Mouse (Mus musculus) cerebellum, adult 11 months (tissue): ENCODE data around the gene Irf2.

Experiments used
- DNase-seq: peaks from one replicate; pipeline ENCODE4 v3.0.0; 2022

Irf2 gene

DNA sequence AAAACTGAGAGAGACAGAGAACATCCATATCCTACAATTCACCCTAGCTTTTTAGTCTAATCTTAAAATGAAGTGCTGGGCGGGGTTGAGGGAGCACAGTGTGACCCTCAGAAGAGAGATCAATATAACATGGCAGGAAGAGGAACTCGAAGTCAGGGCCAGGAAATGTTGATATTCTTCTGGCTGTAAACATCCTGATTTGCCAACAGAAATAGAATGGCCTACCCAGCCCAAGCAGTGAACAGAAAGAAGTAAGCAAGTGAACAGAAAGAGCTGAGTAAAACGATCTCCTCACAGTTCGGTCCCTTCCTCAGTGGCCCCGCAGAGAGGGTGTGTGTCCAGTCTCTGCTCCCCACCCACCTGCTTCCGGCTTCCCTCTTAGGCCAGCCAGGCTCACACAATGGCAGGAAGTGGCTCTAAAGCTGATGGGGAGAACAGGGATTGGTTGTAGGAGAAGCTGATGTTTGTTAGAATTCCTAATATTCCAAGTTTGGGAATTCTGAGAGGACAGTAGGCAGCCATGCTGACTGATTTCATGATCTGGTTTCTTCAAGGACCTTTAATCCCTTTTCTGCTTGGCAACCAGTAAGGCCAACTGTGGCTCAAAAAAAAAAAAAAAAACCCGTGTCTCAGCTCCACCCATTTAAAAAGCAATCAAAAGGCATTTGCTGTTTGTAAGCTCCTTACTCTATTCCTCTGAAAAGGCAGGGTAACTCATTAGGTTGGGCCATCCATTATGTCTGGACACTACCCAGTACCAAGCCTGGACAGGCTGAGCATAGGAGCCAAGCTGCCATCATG lies 105.6 kb downstream of the Irf2 start:
- no peak for DNase-seq

DNA sequence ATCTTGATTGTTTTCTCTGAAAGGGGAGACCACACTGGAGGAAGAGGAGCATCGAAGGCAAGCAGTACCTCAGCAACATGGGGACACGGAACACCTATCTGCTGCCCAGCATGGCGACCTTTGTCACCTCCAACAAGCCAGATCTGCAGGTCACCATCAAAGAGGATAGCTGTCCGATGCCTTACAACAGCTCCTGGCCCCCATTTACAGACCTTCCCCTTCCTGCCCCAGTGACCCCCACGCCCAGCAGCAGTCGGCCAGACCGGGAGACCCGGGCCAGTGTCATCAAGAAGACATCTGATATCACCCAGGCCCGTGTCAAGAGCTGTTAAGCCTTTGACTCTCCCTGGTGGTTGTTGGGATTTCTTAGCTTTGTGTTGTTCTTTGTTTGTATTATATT lies 106.4 kb downstream of the Irf2 start:
- DNase-seq: no peak

- DNase-seq: no peak
Measured at GRCm38 (mm10) chr8:46846893-46847292, 107.4 kb downstream of the Irf2 start.

GRCm38 (mm10) chr8:46848011-46848641 lies 108.6 kb downstream of the Irf2 start:
- DNase-seq: no peak

DNA sequence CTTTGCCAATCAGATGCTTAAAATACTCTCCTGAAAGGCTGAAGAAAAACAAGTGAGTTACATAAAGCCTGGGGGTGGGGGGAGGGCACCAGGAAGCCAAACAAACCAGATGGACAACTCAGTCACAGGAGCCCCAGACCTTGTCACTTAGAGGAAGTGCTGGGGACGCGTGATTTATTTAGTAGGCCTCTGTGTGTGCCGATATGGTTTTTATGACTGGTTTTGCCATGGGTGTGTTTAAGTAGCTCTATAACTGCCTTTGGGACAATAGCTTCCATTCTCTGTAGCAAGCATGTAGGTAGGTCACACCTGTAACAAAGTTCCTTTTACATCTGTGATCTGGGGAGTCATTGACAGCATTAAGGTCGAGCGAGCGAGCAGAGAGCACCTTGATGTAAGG lies 109.4 kb downstream of the Irf2 start:
- no peak for DNase-seq

GRCm38 (mm10) chr8:46849458-46849857 lies 109.9 kb downstream of the Irf2 start:
- no peak for DNase-seq

DNA sequence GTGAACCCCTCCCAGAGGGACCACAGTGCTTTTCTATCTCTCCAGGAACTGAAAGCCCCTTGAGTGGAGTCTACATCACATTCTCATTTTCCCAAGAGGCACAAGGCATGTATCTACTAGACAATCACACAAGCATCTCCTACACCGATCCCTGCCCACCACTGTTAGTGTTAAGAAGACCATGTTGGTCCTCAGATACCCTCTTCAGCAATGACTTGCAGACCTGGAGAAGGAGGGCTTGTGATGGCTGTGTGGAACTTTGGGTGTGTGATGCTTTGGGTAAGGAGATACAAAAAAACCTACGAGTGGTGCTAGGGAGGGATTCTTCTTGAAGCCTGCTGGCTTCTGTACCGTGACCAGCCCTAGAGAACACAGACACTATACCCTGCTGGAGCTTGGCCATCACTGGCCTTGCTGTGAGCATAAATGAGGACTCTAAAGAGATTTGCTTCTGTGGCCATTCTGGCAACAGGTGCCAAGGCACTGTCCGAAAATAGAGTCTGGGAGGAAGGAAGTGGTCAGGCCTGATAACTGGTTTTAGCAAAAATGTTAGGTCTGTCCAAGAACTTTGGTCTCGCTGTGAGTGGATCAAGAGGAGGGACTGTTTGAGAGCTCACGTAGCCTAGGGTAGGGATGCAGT lies 110.8 kb downstream of the Irf2 start:
- DNase-seq: no peak

- DNase-seq: no peak
Measured at GRCm38 (mm10) chr8:46851560-46851959, 112.0 kb downstream of the Irf2 start.

GRCm38 (mm10) chr8:46852377-46852776 lies 112.8 kb downstream of the Irf2 start:
- DNase-seq: no peak

DNA sequence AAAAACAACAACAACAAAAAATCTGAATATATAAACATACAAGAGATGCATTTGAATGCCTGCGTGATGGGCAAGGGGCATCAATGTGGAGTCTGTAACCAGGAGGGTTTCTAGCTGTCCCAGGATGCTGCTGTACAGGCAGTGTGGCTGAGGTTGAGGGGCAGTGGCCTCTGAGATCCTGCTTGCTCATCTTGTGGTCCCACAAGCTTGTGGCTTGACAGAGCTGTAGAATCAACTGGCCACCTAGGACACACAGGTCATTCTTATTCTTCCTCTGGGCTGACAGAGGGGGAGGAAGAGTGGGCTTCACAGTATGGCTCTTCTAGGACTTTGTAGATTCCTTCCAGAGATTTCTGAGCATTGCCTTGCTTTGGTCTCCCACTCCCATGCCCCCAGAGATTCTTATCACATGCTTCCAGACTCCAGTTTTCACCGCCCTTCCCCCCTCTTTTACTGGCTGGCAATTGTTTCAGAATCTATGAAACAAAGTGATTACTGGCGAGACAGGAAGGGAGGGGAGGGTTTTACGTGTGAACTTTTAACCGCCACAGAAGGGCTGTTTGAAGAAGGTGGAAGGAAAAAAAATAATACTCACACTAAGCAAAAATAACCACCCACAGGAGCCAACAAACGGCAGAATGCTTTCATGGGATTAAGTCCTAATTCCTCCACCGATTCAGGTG lies 119.8 kb downstream of the Irf2 start:
- DNase-seq: no peak

GRCm38 (mm10) chr8:46859847-46860167 lies 120.3 kb downstream of the Irf2 start:
- no peak for DNase-seq

- no peak for DNase-seq
Measured at GRCm38 (mm10) chr8:46862508-46862907, 123.0 kb downstream of the Irf2 start.

DNA sequence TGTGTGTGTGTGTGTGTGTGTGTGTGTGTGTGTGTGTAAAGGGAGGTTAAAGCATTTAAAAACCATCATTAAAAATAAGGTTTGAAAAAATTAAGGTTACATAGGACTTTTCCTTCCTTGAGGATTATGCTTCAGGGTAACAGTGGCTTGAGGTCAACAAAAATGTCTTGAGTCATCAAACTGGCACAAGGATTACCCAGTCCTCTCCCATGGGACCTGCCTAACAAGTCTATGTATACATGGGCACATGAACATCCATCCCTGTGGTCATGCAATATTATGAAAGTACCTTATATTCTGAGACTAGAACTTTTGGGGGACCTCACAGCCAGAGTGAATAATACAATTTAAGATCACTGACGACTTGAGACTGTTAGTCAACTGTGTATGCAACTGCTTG lies 125.9 kb downstream of the Irf2 start:
- no peak for DNase-seq

GRCm38 (mm10) chr8:46867440-46867839 lies 127.9 kb downstream of the Irf2 start:
- no peak for DNase-seq

DNA sequence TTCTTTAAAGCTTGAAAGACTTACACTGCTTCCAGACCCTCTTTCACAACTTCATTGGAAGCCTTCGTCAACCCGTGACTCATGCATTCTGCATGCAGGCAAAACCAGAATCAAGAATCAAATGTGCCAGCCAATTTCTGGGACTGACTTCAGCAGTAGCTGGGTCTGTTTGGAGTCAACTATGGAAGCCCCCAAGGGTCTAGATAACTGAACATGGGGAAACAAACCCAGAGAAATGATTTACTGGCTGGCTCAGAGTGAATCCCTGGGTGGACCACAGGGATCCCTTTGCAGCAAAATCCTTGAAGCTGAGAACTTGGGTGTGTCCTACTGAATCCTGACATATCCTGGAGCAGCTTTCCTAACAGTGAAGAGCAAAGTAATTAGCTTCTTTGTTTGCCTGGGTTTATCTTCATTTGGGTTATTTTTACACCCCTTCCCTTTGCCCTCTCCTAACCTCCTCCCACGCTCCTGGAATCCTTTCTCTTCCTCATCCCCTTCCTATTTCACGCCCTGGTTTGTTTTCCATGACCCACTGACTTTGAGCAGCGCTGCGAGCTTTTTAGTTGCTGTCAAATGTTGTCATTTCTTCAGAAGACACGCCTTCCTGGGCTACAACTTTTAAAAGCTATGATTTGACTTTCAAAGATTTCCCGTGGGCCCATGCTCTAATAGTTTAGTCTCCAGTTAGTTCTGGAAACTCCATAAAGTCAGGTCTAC lies 129.0 kb downstream of the Irf2 start:
- DNase-seq: no peak

- DNase-seq: no peak
Measured at GRCm38 (mm10) chr8:46869521-46869925, 130.0 kb downstream of the Irf2 start.

GRCm38 (mm10) chr8:46871086-46871485 lies 131.6 kb downstream of the Irf2 start:
- DNase-seq: no peak

- DNase-seq: no peak
Measured at GRCm38 (mm10) chr8:46875615-46876293, 136.2 kb downstream of the Irf2 start.

GRCm38 (mm10) chr8:46881348-46881747 lies 141.8 kb downstream of the Irf2 start:
- DNase-seq: no peak

GRCm38 (mm10) chr8:46881755-46882419 lies 142.4 kb downstream of the Irf2 start:
- DNase-seq: no peak

DNA sequence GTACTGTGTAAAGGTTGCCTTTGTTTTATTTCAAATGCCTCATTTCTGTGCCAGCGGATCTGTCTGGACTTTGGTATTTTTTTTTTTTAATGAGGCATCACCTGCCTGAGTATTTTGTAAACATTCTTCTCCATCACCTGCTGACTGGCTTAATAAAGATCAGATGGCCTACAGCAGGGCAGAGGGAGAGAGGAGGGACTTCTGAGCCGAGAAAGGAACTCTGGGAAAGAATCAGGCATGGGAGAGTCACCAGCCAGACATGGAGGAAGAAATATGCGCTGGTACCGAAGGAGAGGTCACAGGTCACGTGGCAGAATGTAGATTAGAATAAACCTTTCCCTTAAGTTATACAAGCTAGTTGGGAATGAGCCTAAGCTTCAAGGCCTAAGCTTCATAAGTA lies 143.2 kb downstream of the Irf2 start:
- no peak for DNase-seq
